Mouse (Mus musculus) lung, postnatal 0 days (tissue): ENCODE data around the gene Arpc5l.

Experiments used
- CTCF ChIP-seq: IDR thresholded peaks from 2 replicates; pipeline ENCODE4 v1.5.1; 2016; ENCODE audit warnings: antibody characterized with exemption, mild to moderate bottlenecking
- EP300 ChIP-seq: IDR thresholded peaks from 2 replicates; pipeline ENCODE4 v1.6.1; 2016; ENCODE audit warnings: antibody characterized with exemption, mild to moderate bottlenecking, control low read depth

- TF ChIP-seq CTCF (no peak), EP300 (no peak)
These were observed 35.1 kb upstream of the Arpc5l start for GRCm38 (mm10) chr2:38970057-38970456.
